Mouse (Mus musculus) brain, embryonic 14.5 days (tissue): ENCODE data around the gene Med27.

Experiments
- CTCF ChIP-seq: fragments of 200-500 bp; IDR thresholded peaks from 2 replicates; pipeline ENCODE4 v1.5.1; 2012; ENCODE audit warnings: inconsistent platforms, mild to moderate bottlenecking, moderate library complexity, borderline replicate concordance; ENCODE audit not compliant: insufficient read depth, insufficient read length; ENCODE audit errors: extremely low read depth
- POLR2A ChIP-seq: fragments of 200-500 bp; IDR thresholded peaks from 2 replicates; pipeline ENCODE4 v1.6.1; 2012; ENCODE audit warnings: mild to moderate bottlenecking, inconsistent platforms, borderline replicate concordance; ENCODE audit not compliant: poor library complexity, insufficient read depth, insufficient read length, severe bottlenecking; ENCODE audit errors: extremely low read depth

DNA sequence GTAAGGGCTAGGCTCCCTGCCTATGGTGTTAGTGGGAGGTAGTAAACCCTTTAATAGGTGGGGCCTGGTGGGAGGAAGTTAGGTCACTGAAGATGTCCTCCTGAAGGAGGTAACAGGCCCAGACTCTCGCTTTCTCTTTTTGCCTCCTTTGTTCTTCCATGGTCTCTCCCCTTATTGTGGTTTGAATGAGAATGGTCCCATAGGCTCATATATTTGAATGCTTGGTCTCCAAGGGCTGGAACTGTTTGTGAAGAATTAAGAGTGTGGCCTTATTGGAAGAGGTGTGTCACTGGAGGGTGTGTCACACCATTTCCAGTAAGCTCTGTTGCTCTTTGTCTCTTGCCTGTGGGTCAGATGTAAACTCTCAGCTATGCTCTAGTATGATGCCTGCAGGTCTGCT lies 16.1 kb upstream of the Med27 start:
- no peak for TF ChIP-seq CTCF
- TF ChIP-seq POLR2A = no peak
